Mouse (Mus musculus): ENCODE results near the gene Tec. TPM values are rescaled to one million over a fixed set of nuclear protein-coding genes. Genes with fewer than 3 reads are reported as not detected.

Gene Tec
- 7.8 and 8.4 TPM in 2 replicates for polyA plus RNA-seq (2012; rRNA removed)

GRCm38 (mm10) chr5:72868091-72868875 is at the start of gene Tec:
Gene Tec, minus strand, starts transcription at chr5:72868483.
- WGBS: under 1% methylated on average over 60 of the region's 60 CpGs
- no peak for DNase-seq (ENCODE audit: low read depth, low spot score)

GRCm38 (mm10) chr5:72916851-72917250 is 48.6 kb upstream of the Tec start:
- WGBS: 3% methylated on average over 1 of the region's 1 CpGs
- no peak for DNase-seq (ENCODE audit: low read depth, low spot score)

GRCm38 (mm10) chr5:72916048-72916447 is 47.8 kb upstream of the Tec start:
- DNase-seq (ENCODE audit: low read depth, low spot score): no peak
- WGBS: 38% methylated on average over 4 of the region's 4 CpGs

GRCm38 (mm10) chr5:72914633-72915561 is 46.6 kb upstream of the Tec start:
- DNase-seq (ENCODE audit: low read depth, low spot score): no peak
- WGBS: under 1% methylated on average over 66 of the region's 66 CpGs

GRCm38 (mm10) chr5:72913648-72914557 is 45.6 kb upstream of the Tec start, which contains the start of gene Slain2:
Gene Slain2, plus strand, starts transcription at chr5:72914304.
- peak; percentile 75 for DNase-seq (ENCODE audit: low read depth, low spot score)
- under 1% methylated on average over 82 of the region's 83 CpGs for WGBS

- 94% methylated on average over 3 of the region's 3 CpGs for WGBS
- no peak for DNase-seq (ENCODE audit: low read depth, low spot score)
Measured at GRCm38 (mm10) chr5:72911284-72911683, 43.0 kb upstream of the Tec start.

- DNase-seq (ENCODE audit: low read depth, low spot score): no peak
- WGBS: 87% methylated on average over 1 of the region's 1 CpGs
Measured at GRCm38 (mm10) chr5:72910373-72910772, 42.1 kb upstream of the Tec start.

GRCm38 (mm10) chr5:72909363-72909762 is 41.1 kb upstream of the Tec start:
- WGBS: 85% methylated on average over 4 of the region's 4 CpGs
- DNase-seq (ENCODE audit: low read depth, low spot score): no peak

GRCm38 (mm10) chr5:72908324-72908936 is 40.1 kb upstream of the Tec start:
- WGBS: 61% methylated on average over 8 of the region's 8 CpGs
- no peak for DNase-seq (ENCODE audit: low read depth, low spot score)

- WGBS: 87% methylated on average over 6 of the region's 6 CpGs
- no peak for DNase-seq (ENCODE audit: low read depth, low spot score)
Measured at GRCm38 (mm10) chr5:72907402-72907801, 39.1 kb upstream of the Tec start.

- DNase-seq (ENCODE audit: low read depth, low spot score): no peak
- WGBS: 64% methylated on average over 18 of the region's 18 CpGs
Measured at GRCm38 (mm10) chr5:72904903-72905790, 36.9 kb upstream of the Tec start.

GRCm38 (mm10) chr5:72902876-72903516 is 34.7 kb upstream of the Tec start:
- 79% methylated on average over 3 of the region's 3 CpGs for WGBS
- DNase-seq (ENCODE audit: low read depth, low spot score): no peak

- DNase-seq (ENCODE audit: low read depth, low spot score): no peak
- WGBS: 65% methylated on average over 3 of the region's 3 CpGs
Measured at GRCm38 (mm10) chr5:72902312-72902711, 34.0 kb upstream of the Tec start.

GRCm38 (mm10) chr5:72901866-72902265 is 33.6 kb upstream of the Tec start:
- WGBS: 79% methylated on average over 4 of the region's 4 CpGs
- no peak for DNase-seq (ENCODE audit: low read depth, low spot score)

GRCm38 (mm10) chr5:72899255-72899654 is 31.0 kb upstream of the Tec start:
- WGBS: 91% methylated on average over 8 of the region's 8 CpGs

GRCm38 (mm10) chr5:72897998-72898397 is 29.7 kb upstream of the Tec start:
- DNase-seq (ENCODE audit: low read depth, low spot score): no peak
- WGBS: 67% methylated on average over 6 of the region's 6 CpGs

More at GRCm38 (mm10) chr5:72899255-72899654, 31.0 kb upstream of the Tec start:
- no peak for DNase-seq (ENCODE audit: low read depth, low spot score)

- DNase-seq (ENCODE audit: low read depth, low spot score): no peak
- 66% methylated on average over 18 of the region's 18 CpGs for WGBS
Measured at GRCm38 (mm10) chr5:72896478-72897279, 28.4 kb upstream of the Tec start.
